Mouse (Mus musculus): ENCODE measurements around the gene Tpst2.

Tpst2 gene

DNA sequence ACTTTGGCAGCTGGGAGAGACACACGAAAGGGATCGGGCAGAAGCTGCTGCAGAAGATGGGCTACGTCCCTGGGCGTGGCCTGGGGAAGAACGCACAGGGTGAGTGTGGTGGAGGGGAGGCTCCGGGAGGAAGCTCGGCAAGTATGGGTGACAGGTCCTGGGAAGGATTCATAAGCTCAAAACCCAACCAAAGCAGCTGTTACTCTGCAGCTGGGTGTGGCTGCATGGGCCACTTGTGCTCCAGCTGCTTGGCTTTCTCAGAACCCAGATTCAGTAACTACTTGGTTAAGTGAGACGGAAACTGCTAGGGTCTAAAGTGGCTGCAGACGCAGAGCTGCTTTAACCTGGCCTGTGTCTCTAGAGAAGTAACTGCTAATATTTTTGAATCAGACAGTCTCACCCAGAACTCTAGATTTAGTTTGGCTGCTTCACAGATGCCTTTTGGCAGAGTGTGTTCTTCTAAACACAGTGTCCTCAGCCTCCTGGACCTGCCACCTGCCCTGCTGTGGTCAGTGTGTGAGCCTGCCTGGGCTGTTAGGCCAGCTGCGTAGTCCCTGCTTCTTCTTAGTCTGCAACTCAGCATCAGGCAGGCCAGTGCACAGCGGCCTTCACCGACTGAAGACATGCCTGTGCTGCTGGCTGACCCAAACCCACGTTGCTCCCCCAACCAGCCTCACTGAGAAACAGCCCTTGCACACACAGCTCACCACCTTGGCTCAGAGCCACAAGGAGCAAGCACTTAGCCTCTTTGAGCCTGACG lies 53.5 kb downstream of the Tpst2 start:
- no peak for DNase-seq (ENCODE audit: low spot score)

DNA sequence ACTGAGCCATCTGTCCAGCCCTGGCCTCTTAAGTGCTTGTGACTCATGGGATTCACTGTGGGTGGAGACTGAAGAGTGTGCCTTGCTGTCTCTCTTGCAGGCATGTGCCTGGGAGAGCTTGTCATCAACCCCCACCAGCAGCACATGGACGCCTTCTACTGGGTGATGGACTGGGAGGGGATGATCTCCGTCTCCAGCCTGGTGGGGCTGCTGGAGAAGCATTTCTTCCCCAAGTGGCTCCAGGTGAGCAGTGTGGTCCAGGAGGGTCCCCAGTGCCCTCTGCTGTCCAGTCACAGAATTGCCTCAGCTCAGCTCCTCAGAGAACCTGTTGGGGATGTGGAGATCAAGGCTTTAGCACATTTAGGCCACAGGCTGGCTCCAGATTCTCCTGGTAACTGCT lies 59.0 kb downstream of the Tpst2 start:
- peak; percentile 26 for DNase-seq (ENCODE audit: low spot score)

DNA sequence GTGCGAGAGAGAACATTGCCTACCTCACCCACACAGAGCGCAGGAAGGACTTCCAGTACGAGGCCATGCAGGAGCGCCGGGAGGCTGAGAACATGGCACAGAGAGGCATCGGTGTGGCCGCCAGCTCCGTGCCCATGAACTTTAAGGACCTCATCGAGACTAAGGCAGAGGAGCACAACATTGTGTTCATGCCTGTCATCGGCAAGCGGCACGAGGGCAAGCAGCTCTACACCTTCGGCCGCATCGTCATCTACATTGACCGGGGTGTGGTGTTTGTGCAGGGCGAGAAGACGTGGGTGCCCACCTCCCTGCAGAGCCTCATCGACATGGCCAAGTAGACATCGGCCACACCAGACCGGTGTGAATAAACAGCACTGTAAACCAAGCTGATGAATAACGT lies 60.5 kb downstream of the Tpst2 start:
- no peak for DNase-seq (ENCODE audit: low spot score)

DNA sequence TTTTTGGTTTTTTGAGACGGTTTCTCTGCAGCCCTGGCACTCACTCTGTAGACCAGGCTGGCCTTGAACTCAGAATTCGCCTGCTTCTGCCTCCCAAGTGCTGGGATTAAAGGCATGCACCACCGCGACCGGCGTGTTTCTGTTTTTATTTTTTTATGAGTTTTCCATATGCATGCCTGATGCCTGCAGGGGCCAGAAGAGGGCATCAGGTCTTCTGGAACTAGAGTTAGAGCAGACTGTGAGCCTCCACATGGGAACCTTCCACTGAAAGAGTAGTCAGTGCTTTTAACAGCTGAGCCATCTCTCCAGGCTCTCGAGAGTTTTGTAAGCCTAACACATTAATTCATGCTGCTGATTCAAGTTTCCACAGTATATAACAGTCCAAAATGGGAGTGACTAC lies 62.7 kb downstream of the Tpst2 start:
- no peak for DNase-seq (ENCODE audit: low spot score)

DNA sequence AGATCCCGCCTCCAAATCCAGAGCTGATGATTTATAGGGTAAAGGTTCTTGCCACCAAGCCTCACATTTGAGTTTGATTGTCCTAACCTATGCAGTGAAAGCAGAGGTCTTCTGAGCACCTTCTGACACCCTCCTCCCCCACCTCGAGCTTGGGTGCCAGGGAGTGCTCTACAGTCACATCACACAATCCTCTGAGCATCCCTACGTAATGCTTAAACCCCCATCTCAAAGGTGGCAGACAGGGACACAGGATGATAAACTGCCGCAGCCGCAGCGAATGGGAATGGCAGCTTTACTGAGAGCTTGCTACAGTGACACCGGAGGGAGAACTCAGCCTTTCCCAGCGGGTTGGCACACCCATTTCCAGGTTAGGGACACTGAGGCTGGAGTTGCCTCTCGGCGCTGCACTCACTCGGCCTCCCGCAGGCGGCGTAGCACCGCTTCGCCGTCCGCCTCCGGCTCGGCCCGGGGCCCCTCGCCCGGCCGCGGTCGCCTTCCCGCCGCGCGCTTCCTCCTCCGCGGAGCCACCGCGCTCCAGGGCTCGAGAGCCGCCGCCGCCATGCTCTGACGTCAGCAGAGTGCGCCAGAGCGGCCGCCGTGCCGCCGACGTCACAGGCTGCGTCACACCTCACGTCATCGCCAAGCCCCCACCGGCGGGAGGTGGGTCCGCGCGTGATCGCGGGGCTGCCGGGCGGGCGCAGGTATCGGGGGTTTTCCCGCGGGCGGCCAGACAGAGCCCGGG lies 66.1 kb downstream of the Tpst2 start, which contains the start of the genes Srrd and Hps4:
TSS of gene Srrd (minus strand) at position 578 of the 742 bp plus-strand sequence.
TSS of gene Hps4 (plus strand) at position 621 of the 742 bp plus-strand sequence.
- peak; percentile 79 for DNase-seq (ENCODE audit: low spot score)

DNA sequence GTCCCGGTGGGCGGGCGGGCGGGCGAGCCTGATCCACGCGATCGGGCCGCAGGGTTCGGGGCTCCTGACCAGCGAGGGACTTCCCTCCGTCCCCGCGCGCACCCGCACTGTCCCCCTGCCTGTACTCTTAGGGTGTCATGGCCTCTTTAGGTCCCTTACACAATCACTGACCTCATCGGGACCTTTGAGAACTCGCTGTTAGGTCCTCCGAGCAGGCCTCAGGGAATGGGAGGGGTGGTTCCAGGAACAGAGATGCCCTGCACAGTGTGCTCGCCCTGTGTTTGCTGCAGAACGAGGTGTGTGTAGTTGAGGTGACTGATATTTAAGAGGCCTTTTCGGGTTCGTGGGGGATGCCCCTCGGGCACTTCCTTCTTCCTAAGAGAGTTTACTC lies 66.7 kb downstream of the Tpst2 start:
- no peak for DNase-seq (ENCODE audit: low spot score)

DNA sequence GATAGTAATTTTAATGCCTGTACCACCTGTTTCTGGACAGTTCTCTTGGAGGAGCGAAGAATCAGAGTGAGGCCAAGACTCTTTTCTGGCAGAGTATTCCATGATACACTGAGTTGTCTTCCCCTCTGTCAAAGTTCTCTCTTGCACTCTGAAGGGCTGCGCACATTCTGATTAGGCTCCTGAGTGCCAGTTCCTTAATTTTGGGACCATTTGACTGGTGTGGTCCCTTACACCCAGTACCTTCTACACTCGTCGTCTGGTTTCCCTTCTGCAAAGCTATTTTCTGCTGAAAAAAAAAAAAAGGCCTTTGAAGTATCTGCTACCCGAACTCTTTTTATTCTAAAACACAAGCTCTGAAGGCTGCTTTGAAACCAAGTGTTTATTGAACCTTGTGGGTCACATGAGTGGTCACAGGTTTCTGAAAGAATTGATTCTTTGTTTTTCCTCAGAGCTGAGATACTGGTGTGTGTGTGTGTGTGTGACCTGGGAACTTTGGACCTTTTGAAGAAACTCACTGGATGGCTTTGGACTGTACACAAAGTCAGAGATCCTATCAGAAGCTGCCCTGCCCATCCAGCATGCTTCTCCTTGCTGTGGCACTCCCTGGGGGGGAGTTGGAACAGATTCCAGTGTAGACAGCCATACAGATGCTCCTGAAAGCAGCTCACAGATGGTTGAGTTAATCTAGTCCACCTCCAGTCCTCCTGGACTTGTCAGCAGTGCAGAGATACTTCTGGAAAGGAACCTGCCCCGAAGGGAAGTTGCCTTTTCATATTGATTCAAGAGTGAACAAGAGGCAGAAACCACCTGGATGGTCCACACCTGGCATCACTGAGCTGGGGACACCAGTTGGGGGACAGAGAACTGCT lies 67.8 kb downstream of the Tpst2 start:
- DNase-seq (ENCODE audit: low spot score): peak; percentile 78

DNA sequence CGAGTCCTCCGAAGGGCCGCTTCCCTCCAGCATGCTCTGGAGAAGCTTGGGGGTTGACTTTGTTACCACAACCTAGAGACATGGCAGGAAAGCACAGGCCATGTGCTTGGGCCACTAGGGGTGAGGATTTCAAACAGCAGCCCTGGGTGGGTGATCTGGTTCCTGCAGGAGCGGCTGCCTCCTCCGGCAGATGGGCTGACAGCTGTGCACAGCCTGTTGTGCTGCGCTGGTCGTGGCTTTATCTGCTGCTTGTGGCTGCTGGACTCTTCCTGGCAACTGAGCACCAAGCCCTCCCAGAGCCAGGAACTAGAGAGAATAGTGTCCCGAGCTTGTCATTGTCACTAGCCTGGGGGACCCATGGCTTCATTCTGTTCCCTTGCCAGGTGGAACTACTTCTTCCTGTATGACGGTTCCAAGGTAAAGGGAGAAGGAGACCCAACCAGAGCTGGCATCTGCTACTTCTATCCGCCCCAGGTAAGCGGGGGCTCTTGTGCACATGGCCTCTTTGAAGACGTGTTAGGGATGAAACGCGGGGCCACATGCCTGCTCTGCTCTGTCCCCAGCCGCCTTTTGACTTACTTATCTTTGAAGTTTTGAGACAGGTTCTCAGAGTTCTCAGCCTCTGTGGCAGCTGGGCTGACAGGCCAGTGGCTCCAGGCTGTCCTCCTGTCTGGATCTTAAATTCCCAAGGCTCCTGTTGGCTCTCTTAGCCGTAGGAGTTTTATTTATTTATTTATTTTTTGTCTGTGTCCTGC lies 69.9 kb downstream of the Tpst2 start:
- DNase-seq (ENCODE audit: low spot score): no peak

DNA sequence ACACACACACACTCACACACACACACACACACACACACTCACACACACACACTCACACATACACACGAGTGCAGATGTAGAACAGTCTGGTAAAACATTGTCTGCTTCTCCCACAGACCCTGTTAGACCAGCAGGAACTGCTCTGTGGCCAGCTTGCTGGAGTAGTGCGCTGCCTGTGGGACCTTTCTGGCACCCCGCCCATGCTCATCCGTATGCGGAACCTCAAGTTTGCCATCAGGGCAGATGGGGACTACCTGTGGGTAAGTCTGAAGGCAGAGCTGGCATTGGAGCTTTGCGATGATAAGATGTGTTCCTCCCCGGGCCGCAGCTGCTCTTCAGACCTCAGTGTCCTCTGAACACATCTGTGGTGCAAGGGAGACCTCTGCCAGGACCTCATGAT lies 72.7 kb downstream of the Tpst2 start:
- DNase-seq (ENCODE audit: low spot score): no peak

DNA sequence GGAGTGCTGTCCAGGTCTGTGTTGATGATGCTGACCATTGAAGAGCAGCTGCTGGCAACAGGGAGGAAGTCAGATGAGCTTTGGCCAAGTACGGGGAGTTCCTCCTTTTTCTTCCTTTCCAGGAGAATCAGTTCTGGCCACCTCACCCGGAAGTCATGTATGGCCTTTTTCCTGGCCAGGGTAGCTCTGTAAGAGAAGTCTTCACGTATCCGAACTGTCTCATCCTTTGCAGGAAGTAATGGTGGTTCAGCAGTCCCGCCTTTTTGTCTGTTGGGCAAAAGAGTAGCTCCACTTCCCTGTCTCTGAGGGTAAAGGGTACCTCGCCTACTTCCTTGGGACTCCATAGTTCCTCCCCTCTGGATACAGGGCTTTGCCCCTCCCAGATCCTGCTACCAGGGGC lies 79.0 kb downstream of the Tpst2 start:
- DNase-seq (ENCODE audit: low spot score): no peak

DNA sequence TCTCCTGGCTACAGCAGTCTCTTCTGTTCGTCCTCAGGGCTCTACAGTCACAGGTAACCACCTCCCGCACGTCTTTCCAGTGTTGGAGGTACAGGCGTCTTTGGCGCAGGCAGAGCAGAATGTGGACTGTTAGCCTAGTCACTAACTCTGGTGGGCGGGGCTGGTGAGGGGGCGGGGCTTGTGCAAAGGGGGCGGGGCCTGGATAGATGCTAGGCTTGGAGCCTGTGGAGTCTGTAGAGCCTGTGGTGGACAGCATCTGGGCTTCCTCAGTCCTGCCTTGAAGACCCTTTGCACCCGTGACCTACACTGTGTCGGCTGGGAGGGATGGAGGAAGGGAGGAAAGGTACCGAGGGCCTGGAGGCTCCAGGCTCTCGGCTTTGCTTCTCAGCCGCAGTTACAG lies 79.4 kb downstream of the Tpst2 start, which contains the start of gene Gm6583:
TSS of gene Gm6583 (minus strand) at position 124 of the 400 bp plus-strand sequence.
- no peak for DNase-seq (ENCODE audit: low spot score)

DNA sequence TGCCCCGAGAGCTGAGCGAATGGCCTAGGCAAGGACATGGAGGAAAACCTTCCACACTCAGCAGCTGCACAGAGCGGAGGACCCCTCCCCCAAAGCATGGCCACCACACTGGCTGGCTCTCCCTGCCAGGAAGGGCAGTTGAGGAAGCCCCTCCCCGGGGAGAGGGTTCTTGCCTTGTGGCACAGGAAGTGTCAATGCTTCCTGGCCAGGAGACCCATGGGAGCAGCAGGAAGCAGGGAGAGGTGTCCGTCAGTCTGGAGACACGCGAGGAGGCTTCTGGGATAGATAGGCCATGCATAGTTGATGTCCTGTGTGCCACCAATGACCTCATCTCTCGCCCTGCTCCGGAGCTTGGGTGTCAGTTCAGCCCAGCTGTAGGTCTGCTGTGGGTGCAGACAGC lies 79.8 kb downstream of the Tpst2 start:
- DNase-seq (ENCODE audit: low spot score): no peak

DNA sequence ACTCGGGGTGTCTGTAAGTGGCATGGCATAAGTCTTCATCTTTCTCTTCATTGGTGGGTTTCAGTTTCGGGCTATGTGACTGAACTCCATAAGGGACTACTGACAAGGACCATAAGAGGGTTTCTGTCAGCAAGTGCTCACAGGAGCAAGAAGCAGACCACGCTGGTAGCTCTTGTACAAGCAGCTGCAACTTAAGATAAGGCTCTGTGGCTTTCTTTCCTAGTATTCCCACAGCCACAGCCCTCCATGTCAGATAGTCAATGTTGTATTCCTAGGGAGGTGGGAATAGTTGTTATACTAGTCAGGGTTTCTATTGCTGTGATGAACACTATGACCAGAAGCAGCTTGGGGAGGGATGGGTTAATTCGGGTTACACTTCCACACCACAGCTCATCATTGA lies 83.0 kb downstream of the Tpst2 start:
- no peak for DNase-seq (ENCODE audit: low spot score)

DNA sequence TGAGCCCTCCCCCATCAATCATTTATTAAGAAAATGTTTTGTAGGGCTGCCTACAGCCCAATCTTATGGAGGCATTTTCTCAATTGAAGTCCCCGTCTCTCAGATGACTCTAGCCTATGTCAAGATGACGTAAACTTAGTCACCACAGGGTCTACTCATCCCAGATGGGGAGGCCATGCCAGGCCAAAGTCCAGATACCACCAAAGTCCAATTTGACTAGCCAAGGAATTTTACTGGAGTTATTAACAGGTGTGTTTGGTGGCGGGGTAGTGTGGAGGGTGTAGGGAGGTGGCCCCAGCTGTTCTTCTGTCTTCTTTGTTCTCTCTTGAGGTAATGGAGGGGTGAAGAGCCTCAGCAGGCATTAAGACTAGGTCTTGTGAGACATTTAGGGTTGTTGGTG lies 83.6 kb downstream of the Tpst2 start:
- no peak for DNase-seq (ENCODE audit: low spot score)

DNA sequence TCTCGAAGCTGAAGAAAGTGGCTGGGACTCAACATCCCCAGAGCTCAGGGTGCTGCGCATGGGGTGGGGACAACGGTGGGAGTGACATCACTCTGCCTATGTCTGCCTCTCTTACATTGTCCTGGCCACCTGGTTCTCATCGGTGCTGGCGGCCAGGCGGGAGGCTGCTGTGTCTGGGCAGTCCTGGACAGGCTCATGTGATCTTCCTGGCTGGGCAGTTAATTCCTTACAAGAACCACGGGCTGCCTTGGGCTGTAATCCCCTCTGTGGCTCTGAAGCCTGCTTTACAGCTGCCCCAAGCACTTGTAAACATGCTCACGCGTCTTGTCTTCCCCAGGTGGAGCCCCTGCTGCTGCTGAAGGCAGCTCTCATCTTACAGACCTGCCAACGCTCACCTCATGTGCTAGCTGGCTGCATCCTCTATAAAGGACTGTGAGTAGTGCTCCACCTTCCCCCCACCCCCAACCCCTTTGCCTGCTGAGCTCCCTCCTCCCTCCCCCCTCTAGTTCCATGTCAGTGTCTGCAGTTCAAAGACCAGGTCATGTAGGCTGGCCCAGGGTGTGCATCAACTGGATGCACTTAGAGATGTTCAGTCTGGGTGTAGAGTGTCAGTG lies 87.8 kb downstream of the Tpst2 start:
- no peak for DNase-seq (ENCODE audit: low spot score)

Measured in yolk sac, embryonic 10.5 days (tissue).